Mouse (Mus musculus): ENCODE measurements around the gene Mef2b. TPM values are rescaled to one million over a fixed set of nuclear protein-coding genes. Genes with fewer than 3 reads are reported as not detected.

Gene Mef2b
- polyA plus RNA-seq, 1 experiment from 2014 or later, result 0.83 TPM

DNA sequence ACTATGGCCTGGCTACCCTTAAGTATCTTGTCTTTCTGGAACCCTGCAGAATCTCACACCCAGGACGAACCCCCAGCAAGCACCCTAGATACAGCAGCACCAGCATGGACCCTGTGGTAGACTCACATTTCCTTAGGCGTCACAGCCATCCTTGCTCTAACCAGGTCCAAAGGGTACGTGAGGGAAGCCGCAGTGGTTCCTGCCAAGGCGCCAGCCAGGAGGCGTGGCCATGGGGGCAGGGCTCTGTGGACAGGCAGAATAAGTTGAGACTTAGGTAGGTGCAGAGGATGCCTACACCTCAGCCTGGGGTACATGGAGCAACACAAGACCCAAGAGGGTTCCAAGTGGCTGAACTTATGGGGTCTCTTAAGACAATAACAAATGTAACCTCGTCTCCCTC is 49.2 kb downstream of the Mef2b start:
- no peak for ATAC-seq (ENCODE audit: low FRiP score)
- H3K9me3 ChIP-seq (ENCODE audit: control insufficient read depth, low read length), result no peaks in the 10 kb centered on the region
- no peaks in the 10 kb centered on the region for H3K4me1 ChIP-seq (replicated peaks; ENCODE audit: control insufficient read depth, insufficient read depth, low read length)
- H3K9ac ChIP-seq, result no peak overlapping the region
- peaks cover 16% of the 10 kb centered on the region; the same call in 1 of the 2 replicates for H3K36me3 ChIP-seq (replicated peaks; ENCODE audit: control insufficient read depth, insufficient read depth)
- 72% methylated on average over 7 of the region's 7 CpGs for WGBS
- DNase-seq (ENCODE audit: low spot score), result no peak
- no peaks in the 10 kb centered on the region for H3K27me3 ChIP-seq (ENCODE audit: control insufficient read depth, insufficient read depth, low read length)
- H3K27ac ChIP-seq, result no peak overlapping the region
- no peak overlapping the region for H3K4me3 ChIP-seq (replicated peaks; ENCODE audit: low read length)
- no peak overlapping the region for H3K4me2 ChIP-seq (replicated peaks)

DNA sequence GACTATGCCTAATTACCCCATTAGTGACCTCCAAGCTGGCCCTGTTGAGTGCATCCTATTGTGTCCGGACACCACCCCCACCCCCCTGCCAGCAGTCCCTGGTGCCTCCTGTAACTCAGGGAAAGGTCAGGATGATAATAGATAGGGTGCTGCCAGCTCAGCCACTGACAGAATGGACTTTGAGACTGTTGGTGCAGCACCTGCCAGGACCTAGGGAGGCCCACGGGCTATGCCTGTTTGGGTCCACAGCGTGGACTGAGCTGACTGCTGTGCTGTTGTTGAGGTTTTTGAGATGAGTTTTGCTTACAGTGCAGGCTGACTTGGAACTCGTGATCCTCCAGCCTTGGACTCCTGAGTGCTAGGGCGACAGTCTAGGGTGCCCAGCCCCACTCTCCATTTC is 53.7 kb downstream of the Mef2b start:
- Histone ChIP-seq H3K4me2 (replicated peaks) (no peak overlapping the region), H3K27ac (no peak overlapping the region), H3K36me3 (replicated peaks; ENCODE audit: control insufficient read depth, insufficient read depth) (peaks cover 16% of the 10 kb centered on the region; the same call in 1 of the 2 replicates), H3K4me1 (replicated peaks; ENCODE audit: control insufficient read depth, insufficient read depth, low read length) (no peaks in the 10 kb centered on the region), H3K9me3 (ENCODE audit: control insufficient read depth, low read length) (no peaks in the 10 kb centered on the region), H3K9ac (no peak overlapping the region), H3K27me3 (ENCODE audit: control insufficient read depth, insufficient read depth, low read length) (no peaks in the 10 kb centered on the region), H3K4me3 (replicated peaks; ENCODE audit: low read length) (no peak overlapping the region)
- no peak for ATAC-seq (ENCODE audit: low FRiP score)
- 59% methylated on average over 5 of the region's 5 CpGs for WGBS
- DNase-seq (ENCODE audit: low spot score), result no peak

DNA sequence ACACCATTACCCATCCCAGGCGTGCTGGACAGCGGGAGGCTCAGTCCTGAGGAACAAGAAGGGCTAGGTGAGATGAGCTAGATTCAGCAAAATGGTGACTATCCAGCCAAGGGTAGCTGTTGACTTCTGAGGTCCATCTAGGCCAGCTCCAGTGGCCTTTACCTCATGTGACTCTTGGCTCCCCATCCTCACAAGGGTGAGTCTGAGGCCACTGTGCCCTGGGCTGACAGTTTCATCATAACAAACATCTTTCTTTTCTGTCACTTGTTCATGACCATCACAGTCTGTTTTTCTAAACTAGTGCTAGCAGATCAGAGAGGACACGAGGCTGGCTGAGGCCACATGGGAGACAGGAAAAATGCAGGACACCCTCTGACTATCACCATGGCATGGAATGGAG is 54.7 kb downstream of the Mef2b start:
- no peaks in the 10 kb centered on the region for H3K9me3 ChIP-seq (ENCODE audit: control insufficient read depth, low read length)
- H3K27ac ChIP-seq, result no peak overlapping the region
- no peak overlapping the region for H3K4me3 ChIP-seq (replicated peaks; ENCODE audit: low read length)
- no peak overlapping the region for H3K9ac ChIP-seq
- ATAC-seq (ENCODE audit: low FRiP score) (no peak), DNase-seq (ENCODE audit: low spot score) (no peak)
- 96% methylated on average over 3 of the region's 3 CpGs for WGBS
- peaks cover 16% of the 10 kb centered on the region; the same call in 1 of the 2 replicates for H3K36me3 ChIP-seq (replicated peaks; ENCODE audit: control insufficient read depth, insufficient read depth)
- no peaks in the 10 kb centered on the region for H3K4me1 ChIP-seq (replicated peaks; ENCODE audit: control insufficient read depth, insufficient read depth, low read length)
- H3K4me2 ChIP-seq (replicated peaks), result no peak overlapping the region
- no peaks in the 10 kb centered on the region for H3K27me3 ChIP-seq (ENCODE audit: control insufficient read depth, insufficient read depth, low read length)

DNA sequence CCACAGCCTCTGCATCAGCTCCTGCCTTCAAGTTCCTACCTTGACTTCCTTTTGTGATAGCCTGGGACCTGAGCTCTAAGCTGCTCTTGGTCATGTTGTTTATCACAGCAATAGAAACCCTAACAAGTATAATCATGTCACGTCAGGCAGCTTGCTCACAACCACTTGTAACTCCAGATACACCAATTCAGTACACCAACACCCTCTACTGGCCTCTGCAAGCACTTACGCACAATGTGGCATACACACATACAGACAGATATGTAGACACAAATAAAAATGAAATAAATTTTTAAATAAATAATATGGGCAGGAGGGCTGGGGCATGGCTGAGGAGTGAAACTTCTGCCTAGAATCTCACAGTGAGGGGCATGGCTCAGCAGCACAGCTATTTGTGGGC is 56.3 kb downstream of the Mef2b start:
- H3K4me1 ChIP-seq (replicated peaks; ENCODE audit: control insufficient read depth, insufficient read depth, low read length), result no peaks in the 10 kb centered on the region
- no peaks in the 10 kb centered on the region for H3K27me3 ChIP-seq (ENCODE audit: control insufficient read depth, insufficient read depth, low read length)
- no peak for ATAC-seq (ENCODE audit: low FRiP score)
- H3K9ac ChIP-seq, result no peak overlapping the region
- no peak overlapping the region for H3K27ac ChIP-seq
- no peak for DNase-seq (ENCODE audit: low spot score)
- H3K4me2 ChIP-seq (replicated peaks), result no peak overlapping the region
- no peaks in the 10 kb centered on the region for H3K9me3 ChIP-seq (ENCODE audit: control insufficient read depth, low read length)
- H3K36me3 ChIP-seq (replicated peaks; ENCODE audit: control insufficient read depth, insufficient read depth), result peaks cover 16% of the 10 kb centered on the region; the same call in 1 of the 2 replicates
- 85% methylated on average over 2 of the region's 2 CpGs for WGBS
- H3K4me3 ChIP-seq (replicated peaks; ENCODE audit: low read length), result no peak overlapping the region

DNA sequence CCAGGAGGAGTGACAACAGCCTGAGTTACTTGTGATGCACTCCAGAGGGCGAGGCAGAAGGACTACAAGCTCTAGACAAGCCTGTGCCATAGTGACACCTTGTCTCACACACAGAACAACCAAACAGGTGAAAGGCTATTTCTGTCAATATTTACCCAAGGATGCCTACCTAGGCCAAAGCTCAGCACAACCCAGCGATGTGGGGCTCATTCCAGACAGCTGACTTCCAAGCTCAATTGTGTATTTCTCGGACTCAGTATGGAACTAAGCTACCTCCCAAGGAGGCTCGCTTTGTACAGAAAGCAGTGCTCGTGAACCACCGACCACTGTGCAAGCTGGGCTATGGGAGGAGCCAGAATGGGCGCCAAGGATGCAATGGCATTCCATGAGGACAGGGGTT is 58.1 kb downstream of the Mef2b start:
- no peak overlapping the region for H3K27ac ChIP-seq
- no peaks in the 10 kb centered on the region for H3K4me1 ChIP-seq (replicated peaks; ENCODE audit: control insufficient read depth, insufficient read depth, low read length)
- H3K36me3 ChIP-seq (replicated peaks; ENCODE audit: control insufficient read depth, insufficient read depth), result 0 out of 2 replicates have a peak, but pooled peaks cover under 1% of the 10 kb centered on the region
- H3K9me3 ChIP-seq (ENCODE audit: control insufficient read depth, low read length), result no peaks in the 10 kb centered on the region
- no peak overlapping the region for H3K9ac ChIP-seq
- 47% methylated on average over 7 of the region's 7 CpGs for WGBS
- H3K4me3 ChIP-seq (replicated peaks; ENCODE audit: low read length), result no peak overlapping the region
- no peaks in the 10 kb centered on the region for H3K27me3 ChIP-seq (ENCODE audit: control insufficient read depth, insufficient read depth, low read length)
- H3K4me2 ChIP-seq (replicated peaks), result no peak overlapping the region
- DNase-seq (ENCODE audit: low spot score), result no peak
- ATAC-seq (ENCODE audit: low FRiP score), result no peak

DNA sequence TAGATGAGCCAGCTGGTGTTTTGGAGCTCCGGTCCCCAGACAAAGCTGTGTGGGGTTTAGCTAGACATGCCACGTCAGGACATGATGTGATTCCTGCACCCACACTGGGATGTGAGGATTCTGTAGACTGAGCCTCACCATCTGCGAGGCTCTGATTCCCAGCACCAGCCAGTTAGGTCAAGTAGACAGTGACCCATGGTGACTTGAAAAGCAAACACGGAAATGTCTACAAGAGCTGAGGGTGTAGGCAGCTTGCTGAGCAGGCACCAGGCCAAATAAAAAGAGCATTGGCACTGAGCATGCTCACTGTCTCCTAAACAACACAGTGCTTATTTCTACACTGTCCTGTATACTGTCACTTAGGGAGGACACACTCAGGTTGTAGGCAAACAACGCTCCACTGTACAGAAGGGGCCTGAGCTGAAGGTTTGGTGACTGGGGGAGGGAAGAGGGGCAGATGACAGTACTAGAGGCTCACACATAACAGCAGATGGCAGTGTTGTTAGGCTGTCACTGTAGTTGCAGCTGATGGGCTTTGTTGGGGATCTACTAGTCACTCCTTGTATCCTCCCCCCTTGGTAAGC is 60.7 kb downstream of the Mef2b start:
- H3K4me1 ChIP-seq (replicated peaks; ENCODE audit: control insufficient read depth, insufficient read depth, low read length), result no peaks in the 10 kb centered on the region
- H3K4me3 ChIP-seq (replicated peaks; ENCODE audit: low read length), result no peak overlapping the region
- H3K27me3 ChIP-seq (ENCODE audit: control insufficient read depth, insufficient read depth, low read length), result no peaks in the 10 kb centered on the region
- no peak for DNase-seq (ENCODE audit: low spot score)
- no peaks in the 10 kb centered on the region for H3K9me3 ChIP-seq (ENCODE audit: control insufficient read depth, low read length)
- no peak overlapping the region for H3K4me2 ChIP-seq (replicated peaks)
- no peaks in the 10 kb centered on the region for H3K36me3 ChIP-seq (replicated peaks; ENCODE audit: control insufficient read depth, insufficient read depth)
- 74% methylated on average over 5 of the region's 5 CpGs for WGBS
- peak; percentile 41; the same call in 1 of the 2 replicates for ATAC-seq (ENCODE audit: low FRiP score)
- H3K9ac ChIP-seq, result no peak overlapping the region
- no peak overlapping the region for H3K27ac ChIP-seq

GRCm38 (mm10) chr8:70201417-70201816 is 61.9 kb downstream of the Mef2b start:
- no peaks in the 10 kb centered on the region for H3K27me3 ChIP-seq (ENCODE audit: control insufficient read depth, insufficient read depth, low read length)
- H3K27ac ChIP-seq, result no peak overlapping the region
- DNase-seq (ENCODE audit: low spot score) (no peak), ATAC-seq (ENCODE audit: low FRiP score) (no peak)
- no peak overlapping the region for H3K4me2 ChIP-seq (replicated peaks)
- no peaks in the 10 kb centered on the region for H3K4me1 ChIP-seq (replicated peaks; ENCODE audit: control insufficient read depth, insufficient read depth, low read length)
- H3K36me3 ChIP-seq (replicated peaks; ENCODE audit: control insufficient read depth, insufficient read depth), result no peaks in the 10 kb centered on the region
- H3K9me3 ChIP-seq (ENCODE audit: control insufficient read depth, low read length), result no peaks in the 10 kb centered on the region
- H3K9ac ChIP-seq, result no peak overlapping the region
- no peak overlapping the region for H3K4me3 ChIP-seq (replicated peaks; ENCODE audit: low read length)
- 93% methylated on average over 3 of the region's 3 CpGs for WGBS

DNA sequence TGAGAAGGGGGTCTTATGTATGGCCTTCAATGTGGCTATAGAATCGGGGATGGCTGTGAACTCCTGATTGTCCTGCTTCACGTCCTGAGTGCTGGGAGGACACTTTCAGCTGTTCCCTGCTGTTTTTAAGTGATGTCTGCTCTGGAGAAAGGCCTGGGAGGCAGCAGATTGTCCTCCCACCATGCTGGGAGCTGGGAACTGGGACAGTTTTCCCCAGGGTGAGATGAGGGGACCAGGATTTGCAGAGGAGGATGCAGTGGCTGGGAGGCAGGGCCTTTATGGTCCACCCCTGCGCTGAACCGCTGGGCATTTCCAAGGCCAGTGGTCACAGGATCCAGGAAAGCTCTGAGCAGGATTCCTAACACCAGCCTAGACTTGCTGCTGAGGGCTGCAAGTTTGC is 63.6 kb downstream of the Mef2b start:
- Histone ChIP-seq H3K4me1 (replicated peaks; ENCODE audit: control insufficient read depth, insufficient read depth, low read length) (no peaks in the 10 kb centered on the region), H3K36me3 (replicated peaks; ENCODE audit: control insufficient read depth, insufficient read depth) (no peaks in the 10 kb centered on the region), H3K9me3 (ENCODE audit: control insufficient read depth, low read length) (no peaks in the 10 kb centered on the region), H3K27me3 (ENCODE audit: control insufficient read depth, insufficient read depth, low read length) (no peaks in the 10 kb centered on the region), H3K4me2 (replicated peaks) (no peak overlapping the region), H3K9ac (no peak overlapping the region), H3K27ac (no peak overlapping the region), H3K4me3 (replicated peaks; ENCODE audit: low read length) (no peak overlapping the region)
- DNase-seq (ENCODE audit: low spot score) (no peak), ATAC-seq (ENCODE audit: low FRiP score) (no peak)
- 76% methylated on average over 4 of the region's 4 CpGs for WGBS

DNA sequence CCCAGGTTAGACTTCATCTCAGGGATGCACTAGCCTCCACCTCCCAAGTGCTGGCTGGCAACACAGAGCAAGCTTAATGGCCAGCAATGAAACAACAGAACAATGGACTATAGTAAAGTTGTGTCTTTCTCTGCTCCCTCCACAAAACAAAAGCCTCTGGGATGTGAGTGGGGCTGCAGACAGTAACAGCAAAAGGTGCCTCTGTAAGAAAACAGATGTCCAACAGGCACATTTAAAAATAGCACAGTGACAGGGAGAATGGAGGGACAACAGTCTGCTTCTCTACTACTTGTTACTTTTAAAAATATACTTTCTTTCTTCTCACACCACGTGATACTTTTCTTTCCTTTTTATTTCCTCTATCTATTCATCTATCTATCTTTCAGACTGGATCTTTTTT is 65.2 kb downstream of the Mef2b start:
- Histone ChIP-seq H3K27me3 (ENCODE audit: control insufficient read depth, insufficient read depth, low read length) (no peaks in the 10 kb centered on the region; the same call in 1 of the 2 replicates), H3K4me1 (replicated peaks; ENCODE audit: control insufficient read depth, insufficient read depth, low read length) (no peaks in the 10 kb centered on the region), H3K9me3 (ENCODE audit: control insufficient read depth, low read length) (no peaks in the 10 kb centered on the region), H3K27ac (no peak overlapping the region), H3K36me3 (replicated peaks; ENCODE audit: control insufficient read depth, insufficient read depth) (no peaks in the 10 kb centered on the region), H3K9ac (no peak overlapping the region), H3K4me3 (replicated peaks; ENCODE audit: low read length) (no peak overlapping the region), H3K4me2 (replicated peaks) (no peak overlapping the region)
- no peak for DNase-seq (ENCODE audit: low spot score)
- WGBS, result 57% methylated on average over 1 of the region's 1 CpGs
- ATAC-seq (ENCODE audit: low FRiP score), result no peak

GRCm38 (mm10) chr8:70208130-70208529 is 68.6 kb downstream of the Mef2b start:
- ATAC-seq (ENCODE audit: low FRiP score), result no peak

More at GRCm38 (mm10) chr8:70208130-70208529, 68.6 kb downstream of the Mef2b start:
- Histone ChIP-seq H3K9me3 (ENCODE audit: control insufficient read depth, low read length) (no peaks in the 10 kb centered on the region), H3K9ac (no peak overlapping the region), H3K27ac (no peak overlapping the region), H3K27me3 (ENCODE audit: control insufficient read depth, insufficient read depth, low read length) (peaks cover 13% of the 10 kb centered on the region), H3K4me1 (replicated peaks; ENCODE audit: control insufficient read depth, insufficient read depth, low read length) (peaks cover 7% of the 10 kb centered on the region; the same call in 1 of the 2 replicates), H3K4me3 (replicated peaks; ENCODE audit: low read length) (no peak overlapping the region), H3K36me3 (replicated peaks; ENCODE audit: control insufficient read depth, insufficient read depth) (no peaks in the 10 kb centered on the region), H3K4me2 (replicated peaks) (no peak overlapping the region)
- no peak for DNase-seq (ENCODE audit: low spot score)
- 50% methylated on average over 1 of the region's 1 CpGs for WGBS

Data from hindbrain, embryonic 14.5 days (tissue).